Mouse (Mus musculus) CH12.LX (cell line): ENCODE data around the gene Aff1. TPM values are rescaled to one million over a fixed set of nuclear protein-coding genes. Genes with fewer than 3 reads are reported as not detected.
A peak's percentile ranks its signal among the peaks of the same experiment; 100 is the strongest.

Experiments used
- DNase-seq: peaks from one replicate; pipeline ENCODE4 v3.0.0-alpha.2; 2013; ENCODE audit errors: extremely low read depth
- H3K27ac ChIP-seq: 2 replicates; pipeline ENCODE4 v1.5.1; 2012; ENCODE audit warnings: low read depth, mild to moderate bottlenecking, control low read depth, moderate library complexity; ENCODE audit not compliant: insufficient read depth
- H3K27me3 ChIP-seq: replicated peaks from 2 replicates; pipeline ENCODE3; 2012; ENCODE audit warnings: inconsistent platforms
- H3K36me3 ChIP-seq, 2 experiments: replicated peaks in 1 of 2; 2 replicates each; pipeline versions ENCODE3 to v1.6.1; 2012; ENCODE audit warnings: inconsistent platforms in 1 of 2, low read length in 1 of 2, mild to moderate bottlenecking in 1 of 2, mixed read lengths in 1 of 2, moderate library complexity in 1 of 2; ENCODE audit not compliant: control insufficient read depth in 1 of 2, insufficient read depth in 1 of 2
- H3K4me1 ChIP-seq, 2 experiments: 2 replicates each; pipeline ENCODE4 v1.6.1; 2012; ENCODE audit warnings: inconsistent platforms in 1 of 2, moderate library complexity in 1 of 2; ENCODE audit not compliant: insufficient read depth in 2 of 2, control insufficient read depth in 1 of 2
- H3K4me2 ChIP-seq: 2 replicates; pipeline ENCODE4 v1.6.1; 2012; ENCODE audit warnings: low read depth, mild to moderate bottlenecking, control low read depth; ENCODE audit not compliant: poor library complexity, insufficient read depth, severe bottlenecking
- H3K4me3 ChIP-seq, 3 experiments: fragments of 150-350 bp in 1 of 3; sonication (generic) in 1 of 3; replicated peaks in 1 of 3; 2 replicates each; pipeline versions ENCODE3 to v1.5.1; 2011 to 2012; ENCODE audit warnings: low read depth in 2 of 3, low read length in 2 of 3, mild to moderate bottlenecking in 2 of 3, moderate library complexity in 2 of 3, control low read depth in 1 of 3, improper control_type of control experiment in 1 of 3, inconsistent platforms in 1 of 3, mixed read lengths in 1 of 3; ENCODE audit not compliant: poor library complexity in 1 of 3
- H3K79me2 ChIP-seq: replicated peaks from 2 replicates; pipeline ENCODE4 v1.6.1; 2012; ENCODE audit warnings: mild to moderate bottlenecking, moderate library complexity; ENCODE audit not compliant: control insufficient read depth, poor library complexity, insufficient read depth, severe bottlenecking; ENCODE audit errors: extremely low read depth
- H3K9ac ChIP-seq: 2 replicates; pipeline ENCODE4 v1.6.1; 2012; ENCODE audit warnings: low read depth, mild to moderate bottlenecking, control low read depth, moderate library complexity; ENCODE audit not compliant: insufficient read depth
- H3K9me3 ChIP-seq: replicated peaks from 2 replicates; pipeline ENCODE3; 2012; ENCODE audit warnings: low read length, inconsistent platforms, mixed read lengths
- BHLHE40 ChIP-seq: IDR thresholded peaks from 2 replicates; pipeline ENCODE4 v1.6.1; 2011; ENCODE audit warnings: mild to moderate bottlenecking, low read depth, low read length, improper control_type of control experiment
- CHD1 ChIP-seq: IDR thresholded peaks from 2 replicates; pipeline ENCODE4 v1.6.1; 2012; ENCODE audit warnings: low read depth, low read length, improper control_type of control experiment, inconsistent platforms
- CHD2 ChIP-seq: IDR thresholded peaks from 2 replicates; pipeline ENCODE4 v1.6.1; 2011; ENCODE audit warnings: low read length, improper control_type of control experiment
- CTCF ChIP-seq, 2 experiments: IDR thresholded peaks in 1 of 2; conservative IDR thresholded peaks in 1 of 2; 2 replicates each; pipeline ENCODE4 v1.5.1; 2011 to 2012; ENCODE audit warnings: low read depth in 2 of 2, low read length in 2 of 2, improper control_type of control experiment in 1 of 2, inconsistent platforms in 1 of 2, mild to moderate bottlenecking in 1 of 2, moderate library complexity in 1 of 2
- E2F4 ChIP-seq: IDR thresholded peaks from 2 replicates; pipeline ENCODE4 v1.6.1; 2011; ENCODE audit warnings: low read depth, low read length, improper control_type of control experiment; ENCODE audit not compliant: insufficient replicate concordance
- ELF1 ChIP-seq: IDR thresholded peaks from 2 replicates; pipeline ENCODE4 v1.6.1; 2014; ENCODE audit warnings: low read depth, mild to moderate bottlenecking, inconsistent platforms, low read length, improper control_type of control experiment
- EP300 ChIP-seq: IDR thresholded peaks from 2 replicates; pipeline ENCODE4 v1.6.1; 2011; ENCODE audit warnings: low read length, improper control_type of control experiment
- ETS1 ChIP-seq: conservative IDR thresholded peaks from 2 replicates; pipeline ENCODE4 v1.6.1; 2012; ENCODE audit warnings: low read depth, mild to moderate bottlenecking, inconsistent platforms, low read length, improper control_type of control experiment, moderate library complexity
- GABPA ChIP-seq: IDR thresholded peaks from 2 replicates; pipeline ENCODE4 v1.6.1; 2012; ENCODE audit warnings: low read depth, low read length, improper control_type of control experiment, inconsistent platforms; ENCODE audit not compliant: insufficient replicate concordance
- HCFC1 ChIP-seq: IDR thresholded peaks from 2 replicates; pipeline ENCODE4 v1.6.1; 2012; ENCODE audit warnings: low read depth, mild to moderate bottlenecking, inconsistent platforms, low read length, improper control_type of control experiment
- IRF4 ChIP-seq: IDR thresholded peaks from 2 replicates; pipeline ENCODE4 v1.6.1; 2014; ENCODE audit warnings: low read depth, mild to moderate bottlenecking, inconsistent platforms, low read length, improper control_type of control experiment
- JUN ChIP-seq: IDR thresholded peaks from 2 replicates; pipeline ENCODE4 v1.6.1; 2011; ENCODE audit warnings: low read depth, mild to moderate bottlenecking, low read length, improper control_type of control experiment, moderate library complexity; ENCODE audit not compliant: insufficient read depth
- JUND ChIP-seq: conservative IDR thresholded peaks from 2 replicates; pipeline ENCODE4 v1.6.1; 2011; ENCODE audit warnings: low read depth, low read length, improper control_type of control experiment
- KAT2A ChIP-seq: IDR thresholded peaks from 2 replicates; pipeline ENCODE4 v1.6.1; 2012; ENCODE audit warnings: low read length, improper control_type of control experiment, inconsistent platforms; ENCODE audit not compliant: insufficient replicate concordance
- MAFK ChIP-seq: IDR thresholded peaks from 2 replicates; pipeline ENCODE4 v1.6.1; 2011; ENCODE audit warnings: low read length, improper control_type of control experiment; ENCODE audit not compliant: insufficient replicate concordance
- MAX ChIP-seq: IDR thresholded peaks from 2 replicates; pipeline ENCODE4 v1.6.1; 2011; ENCODE audit warnings: low read length, improper control_type of control experiment
- MAZ ChIP-seq: IDR thresholded peaks from 2 replicates; pipeline ENCODE4 v1.6.1; 2012; ENCODE audit warnings: low read depth, mild to moderate bottlenecking, inconsistent platforms, low read length, improper control_type of control experiment, moderate library complexity
- MEF2A ChIP-seq: IDR thresholded peaks from 2 replicates; pipeline ENCODE4 v1.6.1; 2014; ENCODE audit warnings: low read depth, mild to moderate bottlenecking, inconsistent platforms, low read length, improper control_type of control experiment, borderline replicate concordance
- MXI1 ChIP-seq: IDR thresholded peaks from 2 replicates; pipeline ENCODE4 v1.6.1; 2011; ENCODE audit warnings: mild to moderate bottlenecking, low read depth, low read length, improper control_type of control experiment
- MYC ChIP-seq: IDR thresholded peaks from 2 replicates; pipeline ENCODE4 v1.6.1; 2011; ENCODE audit warnings: low read depth, mild to moderate bottlenecking, improper control_type of control experiment, low read length
- NELFE ChIP-seq: IDR thresholded peaks from 2 replicates; pipeline ENCODE4 v1.6.1; 2011; ENCODE audit warnings: low read depth, low read length, improper control_type of control experiment
- NRF1 ChIP-seq: IDR thresholded peaks from 2 replicates; pipeline ENCODE4 v1.6.1; 2014; ENCODE audit warnings: low read depth, mild to moderate bottlenecking, inconsistent platforms, low read length, improper control_type of control experiment, moderate library complexity
- PAX5 ChIP-seq: IDR thresholded peaks from 2 replicates; pipeline ENCODE4 v1.6.1; 2012; ENCODE audit warnings: low read length, inconsistent platforms, mixed read lengths
- POLR2A ChIP-seq: IDR thresholded peaks from 2 replicates; pipeline ENCODE4 v1.6.1; 2011; ENCODE audit warnings: low read depth, mild to moderate bottlenecking, improper control_type of control experiment, low read length
- POLR2AphosphoS2 ChIP-seq: IDR thresholded peaks from 2 replicates; pipeline ENCODE4 v1.6.1; 2011; ENCODE audit warnings: low read depth, low read length, improper control_type of control experiment
- RAD21 ChIP-seq: IDR thresholded peaks from 2 replicates; pipeline ENCODE4 v1.6.1; 2011; ENCODE audit warnings: low read depth, mild to moderate bottlenecking, low read length, improper control_type of control experiment, moderate library complexity
- RCOR1 ChIP-seq: conservative IDR thresholded peaks from 2 replicates; pipeline ENCODE4 v1.6.1; 2012; ENCODE audit warnings: low read depth, mild to moderate bottlenecking, inconsistent platforms, low read length, improper control_type of control experiment
- SIN3A ChIP-seq: IDR thresholded peaks from 2 replicates; pipeline ENCODE4 v1.6.1; 2012; ENCODE audit warnings: low read length, improper control_type of control experiment, inconsistent platforms
- SMC3 ChIP-seq: IDR thresholded peaks from 2 replicates; pipeline ENCODE4 v1.6.1; 2011; ENCODE audit warnings: low read depth, low read length, improper control_type of control experiment
- TBP ChIP-seq: conservative IDR thresholded peaks from 2 replicates; pipeline ENCODE4 v1.6.1; 2011; ENCODE audit warnings: low read depth, low read length, improper control_type of control experiment
- TCF12 ChIP-seq: IDR thresholded peaks from 2 replicates; pipeline ENCODE4 v1.6.1; 2014; ENCODE audit warnings: low read depth, mild to moderate bottlenecking, inconsistent platforms, low read length, improper control_type of control experiment
- UBTF ChIP-seq: IDR thresholded peaks from 2 replicates; pipeline ENCODE4 v1.6.1; 2012; ENCODE audit warnings: low read depth, mild to moderate bottlenecking, inconsistent platforms, low read length, improper control_type of control experiment, moderate library complexity
- USF1 ChIP-seq: IDR thresholded peaks from 2 replicates; pipeline ENCODE4 v1.6.1; 2014; ENCODE audit warnings: low read depth, mild to moderate bottlenecking, inconsistent platforms, low read length, improper control_type of control experiment
- USF2 ChIP-seq: conservative IDR thresholded peaks from 2 replicates; pipeline ENCODE4 v1.6.1; 2011; ENCODE audit warnings: low read depth, low read length, improper control_type of control experiment
- ZC3H11A ChIP-seq: IDR thresholded peaks from 2 replicates; pipeline ENCODE4 v1.6.1; 2012; ENCODE audit warnings: low read depth, mild to moderate bottlenecking, inconsistent platforms, low read length, improper control_type of control experiment
- ZKSCAN1 ChIP-seq: IDR thresholded peaks from 2 replicates; pipeline ENCODE4 v1.6.1; 2012; ENCODE audit warnings: low read depth, inconsistent platforms, low read length, improper control_type of control experiment, borderline replicate concordance
- ZMIZ1 ChIP-seq: IDR thresholded peaks from 2 replicates; pipeline ENCODE4 v1.6.1; 2012; ENCODE audit warnings: low read depth, mild to moderate bottlenecking, inconsistent platforms, low read length, improper control_type of control experiment
- ZNF384 ChIP-seq: IDR thresholded peaks from 2 replicates; pipeline ENCODE4 v1.6.1; 2012; ENCODE audit warnings: low read depth, low read length, improper control_type of control experiment, inconsistent platforms
- dilution Hi-C: fragments of 300-500 bp; cut with MboI; formaldehyde crosslinking; loops from 2 replicates; pipeline ENCODE4 v1.14.3; 2020; ENCODE audit warnings: low sequenced_read_pairs; ENCODE audit not compliant: extremely low pct_unique_long_range_greater_than_20kb, extremely low pct_ligation_motif_present
- in situ Hi-C: fragments of 300-500 bp; cut with MboI; formaldehyde crosslinking; loops from 3 replicates; pipeline ENCODE4 v1.14.3; 2019; ENCODE audit warnings: low sequenced_read_pairs, low pct_ligation_motif_present, low pct_unique_long_range_greater_than_20kb, mixed read lengths
- polyA plus RNA-seq: library from polyadenylated mRNA; unstranded; fragments of >175 nt; gene quantifications from 2 replicates; pipeline ENCODE4 v1.2.1, GENCODE M21; 2012; ENCODE audit warnings: low read depth; ENCODE audit not compliant: insufficient read length
- total RNA-seq, 2 experiments: library from RNA; depleted of rRNA; stranded (reverse); fragments of 300-350 nt in 1 of 2; fragments of >200 nt in 1 of 2; gene quantifications; 2 replicates each; pipeline ENCODE4 v1.2.3; 2012 to 2014

The Aff1 gene
- total and polyA plus RNA-seq, 3 experiments, result 13.2 to 38.9 (median 21.8) TPM

GRCm38 (mm10) chr5:103699537-103699936, 7.4 kb downstream of the Aff1 start:
- H3K4me1 ChIP-seq, result peaks cover 23 to 88% of the 10 kb centered on the region in 2 experiments
- H3K4me3 ChIP-seq, result no peak overlapping the region
- DNase-seq, result peak; percentile 93
- TF ChIP-seq ZC3H11A, result no peak
- peak; percentile 89 for TF ChIP-seq ETS1
- 0 out of 2 replicates have a peak, but pooled peaks have one; percentile 18 for TF ChIP-seq CHD2
- peak; percentile 86 for TF ChIP-seq SIN3A
- TF ChIP-seq UBTF, result 0 out of 2 replicates have a peak, but pooled peaks have one; percentile 66
- peak; percentile 44; the same call in 1 of the 2 replicates for TF ChIP-seq HCFC1
- peak; percentile 52; the same call in 1 of the 2 replicates for TF ChIP-seq ZNF384
- TF ChIP-seq BHLHE40, result peak; percentile 82
- TF ChIP-seq TBP, result peak; percentile 60; the same call in 1 of the 2 replicates
- no peak for TF ChIP-seq GABPA
- peak; percentile 83 for TF ChIP-seq IRF4
- peak; percentile 45; the same call in 1 of the 2 replicates for TF ChIP-seq RCOR1
- no peak for TF ChIP-seq KAT2A
- TF ChIP-seq ELF1, result no peak
- TF ChIP-seq USF1, result no peak
- peak; percentile 36 for TF ChIP-seq JUN
- TF ChIP-seq MEF2A, result peak; percentile 100
- no peak for TF ChIP-seq USF2
- no peak for TF ChIP-seq POLR2AphosphoS2
- no peak; the same call in 1 of the 2 replicates for TF ChIP-seq CHD1
- no peak for TF ChIP-seq CTCF (conservative IDR thresholded peaks at IDR 0.05 in 1 of 2, IDR thresholded peaks at IDR 0.05 in 1 of 2; ENCODE audit: low read depth in 2 of 2, low read length in 2 of 2)
- TF ChIP-seq MXI1, result peak; percentile 37; the same call in 1 of the 2 replicates
- peak; percentile 44; the same call in 1 of the 2 replicates for TF ChIP-seq ZMIZ1
- peak; percentile 40; the same call in 1 of the 2 replicates for TF ChIP-seq MAZ
- no peak for TF ChIP-seq SMC3
- no peak for TF ChIP-seq ZKSCAN1
- 0 out of 2 replicates have a peak, but pooled peaks have one; percentile 31 for TF ChIP-seq MAX
- TF ChIP-seq NRF1, result peak; percentile 26; the same call in 1 of the 2 replicates
- TF ChIP-seq NELFE, result 0 out of 2 replicates have a peak, but pooled peaks have one; percentile 42
- peak; percentile 8; the same call in 1 of the 2 replicates for TF ChIP-seq RAD21
- peak; percentile 44; the same call in 1 of the 2 replicates for TF ChIP-seq JUND
- TF ChIP-seq MYC, result peak; percentile 80; the same call in 1 of the 2 replicates
- TF ChIP-seq POLR2A, result peak; percentile 49; the same call in 1 of the 2 replicates
- TF ChIP-seq EP300, result peak; percentile 92
- no peak for TF ChIP-seq PAX5
- TF ChIP-seq E2F4, result no peak
- TF ChIP-seq TCF12, result peak; percentile 84
- TF ChIP-seq MAFK, result 0 out of 2 replicates have a peak, but pooled peaks have one; percentile 51
- in situ Hi-C loops, result loop anchor here (5.0 kb wide), 1 partner anchor 58 kb away; no protein-coding TSS in a partner anchor
- H3K9ac ChIP-seq, result peak overlapping the region; percentile 69
- H3K27me3 ChIP-seq, result no peaks in the 10 kb centered on the region
- dilution Hi-C loops, result no loop called here
- no peaks in the 10 kb centered on the region for H3K9me3 ChIP-seq
- peak overlapping the region; percentile 85 for H3K4me2 ChIP-seq
- peaks cover 86% of the 10 kb centered on the region for H3K79me2 ChIP-seq
- H3K27ac ChIP-seq, result peak overlapping the region; percentile 94
- H3K36me3 ChIP-seq, result peaks cover 0 to 13% of the 10 kb centered on the region in 2 experiments
